Mouse (Mus musculus) midbrain, embryonic 15.5 days (tissue): ENCODE measurements around the gene Ric8b. TPM values are rescaled to one million over a fixed set of nuclear protein-coding genes. Genes with fewer than 3 reads are reported as not detected.

Experiments used
- ATAC-seq: fragments of 200-750 bp; cut with Nextera tagmentation; replicated peaks from 2 replicates; pipeline ENCODE4 v1.8.0; 2017; ENCODE audit warnings: moderate TSS enrichment
- H3K27ac ChIP-seq: fragments of 300-500 bp; sonication (generic); 2 replicates; pipeline ENCODE4 v1.5.1; 2015; ENCODE audit warnings: mild to moderate bottlenecking, inconsistent platforms
- H3K27me3 ChIP-seq: fragments of 300-500 bp; sonication (generic); replicated peaks from 2 replicates; pipeline ENCODE4 v1.6.1; 2015; ENCODE audit warnings: inconsistent platforms
- H3K36me3 ChIP-seq: fragments of 300-500 bp; sonication (generic); replicated peaks from 2 replicates; pipeline ENCODE4 v1.6.1; 2015; ENCODE audit warnings: inconsistent platforms
- H3K4me1 ChIP-seq: fragments of 300-500 bp; sonication (generic); 2 replicates; pipeline ENCODE4 v1.6.1; 2015; ENCODE audit warnings: inconsistent platforms
- H3K4me2 ChIP-seq: fragments of 300-500 bp; sonication (generic); 2 replicates; pipeline ENCODE4 v1.6.1; 2015; ENCODE audit warnings: inconsistent platforms, mild to moderate bottlenecking, moderate library complexity
- H3K4me3 ChIP-seq: fragments of 300-500 bp; sonication (generic); 2 replicates; pipeline ENCODE4 v1.5.1; 2015; ENCODE audit warnings: mild to moderate bottlenecking, inconsistent platforms
- H3K9ac ChIP-seq: fragments of 300-500 bp; sonication (generic); 2 replicates; pipeline ENCODE4 v1.6.1; 2015; ENCODE audit warnings: mild to moderate bottlenecking, inconsistent platforms
- H3K9me3 ChIP-seq: fragments of 300-500 bp; sonication (generic); 2 replicates; pipeline ENCODE4 v1.6.1; 2016; ENCODE audit warnings: inconsistent platforms
- WGBS: fragments of 180-500 bp; shearing (Covaris S2); methylation state at CpG from one replicate; pipeline ENCODE4 v1.1.7; 2015; ENCODE audit warnings: mixed read lengths; 5-methylcytosine and 5-hydroxymethylcytosine counted together
- polyA plus RNA-seq: library from polyadenylated mRNA; unstranded; fragments of >200 nt; fragmentation: Nextera tagmentation; extraction: Ambion mirVana; gene quantifications from 2 replicates; pipeline ENCODE4 v1.2.1, GENCODE M21; 2015

The Ric8b gene
- polyA plus RNA-seq, 1 experiment from 2014 or later, result 51.8 TPM

GRCm38 (mm10) chr10:84896941-84897930, 20.2 kb upstream of the Ric8b start:
- no peak overlapping the region for H3K9ac ChIP-seq
- no peaks in the 10 kb centered on the region for H3K9me3 ChIP-seq
- H3K27me3 ChIP-seq, result no peaks in the 10 kb centered on the region
- H3K4me3 ChIP-seq, result no peak overlapping the region
- ATAC-seq, result no peak
- H3K36me3 ChIP-seq, result no peaks in the 10 kb centered on the region
- WGBS, result 67% methylated on average over 9 of the region's 9 CpGs
- no peak overlapping the region for H3K4me2 ChIP-seq
- no peak overlapping the region for H3K27ac ChIP-seq
- no peaks in the 10 kb centered on the region for H3K4me1 ChIP-seq

- Histone ChIP-seq H3K9me3 (no peaks in the 10 kb centered on the region), H3K27ac (no peak overlapping the region), H3K36me3 (no peaks in the 10 kb centered on the region), H3K27me3 (no peaks in the 10 kb centered on the region), H3K9ac (no peak overlapping the region), H3K4me1 (peaks cover 6% of the 10 kb centered on the region), H3K4me3 (no peak overlapping the region), H3K4me2 (no peak overlapping the region)
- 82% methylated on average over 3 of the region's 3 CpGs for WGBS
- no peak for ATAC-seq
These were observed 19.1 kb upstream of the Ric8b start for GRCm38 (mm10) chr10:84898144-84898979.

DNA sequence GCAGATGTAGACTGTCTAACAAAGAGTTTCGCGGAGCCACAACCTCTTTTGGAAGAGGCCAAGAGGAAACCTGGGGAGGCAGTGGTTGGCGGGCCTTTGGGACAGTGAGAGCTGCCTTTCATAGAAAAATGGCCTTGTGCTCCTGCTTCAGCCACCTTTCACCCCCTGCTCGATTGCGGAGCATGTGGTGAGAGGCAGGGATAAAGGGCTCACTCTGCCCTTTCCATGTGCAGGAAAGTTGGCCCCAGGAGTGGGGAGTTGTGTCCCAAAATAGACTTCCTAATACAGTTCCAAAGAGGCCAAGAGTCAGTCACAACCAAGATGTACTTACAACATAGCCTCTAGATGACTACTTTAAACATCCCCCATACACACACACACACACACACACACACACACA, 15.7 kb upstream of the Ric8b start:
- no peak overlapping the region for H3K27ac ChIP-seq

GRCm38 (mm10) chr10:84902213-84902612, 15.2 kb upstream of the Ric8b start:
- H3K27ac ChIP-seq, result no peak overlapping the region
- no peak overlapping the region for H3K4me3 ChIP-seq
- H3K36me3 ChIP-seq, result no peaks in the 10 kb centered on the region
- no peak for ATAC-seq
- WGBS, result 89% methylated on average over 2 of the region's 2 CpGs
- no peaks in the 10 kb centered on the region for H3K27me3 ChIP-seq
- no peak overlapping the region for H3K9ac ChIP-seq
- no peaks in the 10 kb centered on the region for H3K9me3 ChIP-seq
- H3K4me1 ChIP-seq, result peaks cover 22% of the 10 kb centered on the region
- H3K4me2 ChIP-seq, result no peak overlapping the region

More for the DNA sequence above, 15.7 kb upstream of the Ric8b start:
- Histone ChIP-seq H3K9ac (no peak overlapping the region), H3K4me1 (peaks cover 18% of the 10 kb centered on the region), H3K9me3 (no peaks in the 10 kb centered on the region), H3K4me3 (no peak overlapping the region), H3K36me3 (no peaks in the 10 kb centered on the region), H3K27me3 (no peaks in the 10 kb centered on the region), H3K4me2 (no peak overlapping the region)
- WGBS, result 84% methylated on average over 5 of the region's 5 CpGs
- no peak for ATAC-seq

- H3K9ac ChIP-seq, result no peak overlapping the region
- H3K9me3 ChIP-seq, result no peaks in the 10 kb centered on the region
- H3K36me3 ChIP-seq, result no peaks in the 10 kb centered on the region
- 0 out of 2 replicates have a peak overlapping the region, but pooled peaks have one; percentile 3 for H3K27ac ChIP-seq
- 36% methylated on average over 7 of the region's 7 CpGs for whole genome bisulfite sequencing
- peak; percentile 44; the same call in 1 of the 2 replicates for ATAC-seq
- peaks cover 25% of the 10 kb centered on the region for H3K4me1 ChIP-seq
- 0 out of 2 replicates have a peak overlapping the region, but pooled peaks have one; percentile 1 for H3K4me2 ChIP-seq
- H3K27me3 ChIP-seq, result no peaks in the 10 kb centered on the region
- H3K4me3 ChIP-seq, result no peak overlapping the region
These were observed 14.1 kb upstream of the Ric8b start for GRCm38 (mm10) chr10:84903307-84903706.

DNA sequence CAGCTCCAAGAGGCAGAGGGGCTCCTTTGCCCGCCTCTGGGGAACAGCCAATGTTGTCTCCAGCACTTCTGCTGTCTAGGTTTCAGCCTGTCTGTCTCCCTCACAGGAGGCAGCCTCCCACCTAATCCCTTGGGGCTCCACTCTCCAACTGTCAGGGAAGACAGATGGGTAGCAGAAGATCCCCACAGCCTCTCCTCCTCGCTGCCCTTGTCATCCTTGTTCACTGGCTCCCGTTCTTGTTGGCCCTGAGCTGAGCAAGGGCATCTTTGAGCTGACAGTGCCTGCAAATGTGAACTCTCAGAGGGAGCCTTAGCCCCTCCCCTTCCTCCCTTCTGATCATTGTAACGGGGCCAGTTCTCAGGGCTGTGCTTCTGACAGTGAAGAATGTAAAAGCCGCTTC, 13.7 kb upstream of the Ric8b start:
- no peaks in the 10 kb centered on the region for H3K27me3 ChIP-seq
- 0 out of 2 replicates have a peak overlapping the region, but pooled peaks have one; percentile 1 for H3K4me2 ChIP-seq
- H3K4me3 ChIP-seq, result no peak overlapping the region
- no peak overlapping the region for H3K9ac ChIP-seq
- peak; percentile 38; the same call in 1 of the 2 replicates for ATAC-seq
- peaks cover 25% of the 10 kb centered on the region for H3K4me1 ChIP-seq
- 16% methylated on average over 5 of the region's 5 CpGs for WGBS
- no peaks in the 10 kb centered on the region for H3K9me3 ChIP-seq
- H3K27ac ChIP-seq, result peak overlapping the region; percentile 3; the same call in 1 of the 2 replicates
- no peaks in the 10 kb centered on the region for H3K36me3 ChIP-seq

- Histone ChIP-seq H3K4me3 (no peak overlapping the region), H3K27ac (peak overlapping the region; percentile 53; the same call in 1 of the 2 replicates), H3K4me1 (peaks cover 40% of the 10 kb centered on the region), H3K36me3 (no peaks in the 10 kb centered on the region), H3K4me2 (no peak overlapping the region), H3K9me3 (no peaks in the 10 kb centered on the region), H3K27me3 (no peaks in the 10 kb centered on the region), H3K9ac (no peak overlapping the region)
- no peak for ATAC-seq
- 72% methylated on average over 9 of the region's 9 CpGs for WGBS
These were observed 10.5 kb upstream of the Ric8b start for GRCm38 (mm10) chr10:84906895-84907294.

- 81% methylated on average over 3 of the region's 3 CpGs for WGBS
These were observed 9.4 kb upstream of the Ric8b start for GRCm38 (mm10) chr10:84908006-84908405.

GRCm38 (mm10) chr10:84908471-84908870, 8.9 kb upstream of the Ric8b start:
- ATAC-seq, result no peak
- H3K27ac ChIP-seq, result no peak overlapping the region
- no peak overlapping the region for H3K4me2 ChIP-seq
- H3K9me3 ChIP-seq, result no peaks in the 10 kb centered on the region
- peaks cover 33% of the 10 kb centered on the region for H3K4me1 ChIP-seq
- 76% methylated on average over 3 of the region's 3 CpGs for WGBS
- no peaks in the 10 kb centered on the region for H3K27me3 ChIP-seq
- H3K9ac ChIP-seq, result no peak overlapping the region
- no peaks in the 10 kb centered on the region for H3K36me3 ChIP-seq
- H3K4me3 ChIP-seq, result no peak overlapping the region

More at GRCm38 (mm10) chr10:84908006-84908405, 9.4 kb upstream of the Ric8b start:
- H3K27me3 ChIP-seq, result no peaks in the 10 kb centered on the region
- no peaks in the 10 kb centered on the region for H3K36me3 ChIP-seq
- peaks cover 38% of the 10 kb centered on the region for H3K4me1 ChIP-seq
- H3K9ac ChIP-seq, result no peak overlapping the region
- no peaks in the 10 kb centered on the region for H3K9me3 ChIP-seq
- H3K4me2 ChIP-seq, result no peak overlapping the region
- ATAC-seq, result no peak
- H3K4me3 ChIP-seq, result no peak overlapping the region
- H3K27ac ChIP-seq, result no peak overlapping the region

- 41% methylated on average over 17 of the region's 17 CpGs for WGBS
- no peak overlapping the region for H3K27ac ChIP-seq
These were observed 8.2 kb upstream of the Ric8b start for GRCm38 (mm10) chr10:84909021-84909801.

GRCm38 (mm10) chr10:84910194-84910593, 7.2 kb upstream of the Ric8b start:
- Histone ChIP-seq H3K4me3 (no peak overlapping the region), H3K9ac (no peak overlapping the region), H3K27ac (no peak overlapping the region), H3K9me3 (no peaks in the 10 kb centered on the region), H3K4me1 (peaks cover 24% of the 10 kb centered on the region), H3K4me2 (no peak overlapping the region), H3K27me3 (no peaks in the 10 kb centered on the region), H3K36me3 (no peaks in the 10 kb centered on the region)
- no peak; the same call in 1 of the 2 replicates for ATAC-seq
- WGBS, result 10% methylated on average over 7 of the region's 7 CpGs

More at GRCm38 (mm10) chr10:84909021-84909801, 8.2 kb upstream of the Ric8b start:
- Histone ChIP-seq H3K4me1 (peaks cover 26% of the 10 kb centered on the region), H3K9ac (no peak overlapping the region), H3K4me3 (no peak overlapping the region), H3K9me3 (no peaks in the 10 kb centered on the region), H3K27me3 (no peaks in the 10 kb centered on the region), H3K36me3 (no peaks in the 10 kb centered on the region), H3K4me2 (no peak overlapping the region)
- peak; percentile 59 for ATAC-seq
